Mouse (Mus musculus): ENCODE measurements around the gene Faap100. TPM values are rescaled to one million over a fixed set of nuclear protein-coding genes. Genes with fewer than 3 reads are reported as not detected.

Gene Faap100
- total and polyA plus RNA-seq, 2 experiments from 2014 or later: 28.6 to 70.5 TPM

DNA sequence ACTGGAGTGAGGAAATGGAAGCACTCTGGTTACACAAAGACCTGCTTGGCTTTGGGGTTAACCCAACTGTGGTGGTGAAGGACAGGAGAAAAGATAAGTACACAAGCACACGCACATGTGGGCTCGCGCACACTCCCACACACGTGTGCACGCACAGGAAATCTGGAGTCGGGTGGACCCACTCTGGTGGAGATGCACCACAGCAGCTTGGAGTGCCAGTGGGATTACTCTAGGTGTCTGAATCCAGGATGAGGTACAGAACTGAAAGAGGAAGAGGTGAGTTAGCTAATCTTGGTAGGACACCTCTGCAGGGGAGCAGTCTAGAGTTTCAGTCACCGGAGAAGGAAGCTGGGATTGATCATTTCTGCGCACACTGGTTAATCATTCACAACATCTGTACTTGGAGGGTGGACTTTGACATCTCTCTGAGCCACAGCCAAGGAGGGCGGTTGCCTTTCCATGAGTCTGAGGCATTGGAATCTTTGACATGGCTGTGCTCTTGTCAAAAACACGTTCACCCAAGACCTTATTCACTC, 38.5 kb downstream of the Faap100 start:
- no peak overlapping the region for H3K9ac ChIP-seq (replicated peaks; ENCODE audit: low read depth, low read length)
- no peak overlapping the region for H3K4me2 ChIP-seq (ENCODE audit: low read depth, low read length)
- 80% methylated on average over 10 of the region's 10 CpGs for WGBS
- no peaks in the 10 kb centered on the region for H3K4me1 ChIP-seq (ENCODE audit: control insufficient read depth, insufficient read depth)
- peaks cover 2% of the 10 kb centered on the region for H3K36me3 ChIP-seq (replicated peaks; ENCODE audit: control insufficient read depth, insufficient read depth, low read length)
- ATAC-seq (ENCODE audit: insufficient read depth, low read depth) (no peak), DNase-seq (ENCODE audit: low spot score) (peak; percentile 3)
- no peaks in the 10 kb centered on the region for H3K9me3 ChIP-seq (replicated peaks; ENCODE audit: control insufficient read depth, low read length)
- no peaks in the 10 kb centered on the region for H3K27me3 ChIP-seq (ENCODE audit: control insufficient read depth, insufficient read depth, low read length)
- H3K27ac ChIP-seq (ENCODE audit: low read depth): no peak overlapping the region
- no peak for TF ChIP-seq EP300 (IDR thresholded peaks at IDR 0.05; ENCODE audit: low read depth)
- H3K4me3 ChIP-seq (ENCODE audit: low read depth, low read length): no peak overlapping the region

DNA sequence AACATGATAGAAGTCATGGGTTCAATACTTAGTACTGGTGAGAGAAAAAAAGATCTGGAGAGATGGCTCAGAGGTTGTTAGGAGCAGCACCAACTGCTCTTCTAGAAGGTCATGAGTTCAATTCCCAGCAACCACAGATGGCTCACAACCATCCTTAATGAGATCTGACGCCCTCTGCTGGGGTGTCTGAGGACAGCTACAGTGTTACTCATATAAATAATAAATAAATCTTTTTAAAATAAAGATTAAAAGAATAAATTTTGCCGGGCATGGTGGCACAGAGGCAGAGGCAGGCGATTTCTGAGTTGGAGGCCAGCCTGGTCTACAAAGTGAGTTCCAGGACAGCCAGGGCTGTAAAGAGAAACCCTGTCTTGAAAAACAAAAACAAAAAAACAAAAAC, 39.8 kb downstream of the Faap100 start:
- 75% methylated on average over 3 of the region's 3 CpGs for WGBS
- Histone ChIP-seq H3K27me3 (ENCODE audit: control insufficient read depth, insufficient read depth, low read length) (no peaks in the 10 kb centered on the region), H3K9me3 (replicated peaks; ENCODE audit: control insufficient read depth, low read length) (no peaks in the 10 kb centered on the region), H3K4me3 (ENCODE audit: low read depth, low read length) (no peak overlapping the region), H3K4me2 (ENCODE audit: low read depth, low read length) (no peak overlapping the region), H3K36me3 (replicated peaks; ENCODE audit: control insufficient read depth, insufficient read depth, low read length) (no peaks in the 10 kb centered on the region), H3K27ac (ENCODE audit: low read depth) (no peak overlapping the region), H3K4me1 (ENCODE audit: control insufficient read depth, insufficient read depth) (no peaks in the 10 kb centered on the region), H3K9ac (replicated peaks; ENCODE audit: low read depth, low read length) (no peak overlapping the region)
- no peak for ATAC-seq (ENCODE audit: insufficient read depth, low read depth)
- TF ChIP-seq EP300 (IDR thresholded peaks at IDR 0.05; ENCODE audit: low read depth): no peak
- no peak for TF ChIP-seq CTCF (IDR thresholded peaks at IDR 0.05; ENCODE audit: low read depth)
- no peak for DNase-seq (ENCODE audit: low spot score)

DNA sequence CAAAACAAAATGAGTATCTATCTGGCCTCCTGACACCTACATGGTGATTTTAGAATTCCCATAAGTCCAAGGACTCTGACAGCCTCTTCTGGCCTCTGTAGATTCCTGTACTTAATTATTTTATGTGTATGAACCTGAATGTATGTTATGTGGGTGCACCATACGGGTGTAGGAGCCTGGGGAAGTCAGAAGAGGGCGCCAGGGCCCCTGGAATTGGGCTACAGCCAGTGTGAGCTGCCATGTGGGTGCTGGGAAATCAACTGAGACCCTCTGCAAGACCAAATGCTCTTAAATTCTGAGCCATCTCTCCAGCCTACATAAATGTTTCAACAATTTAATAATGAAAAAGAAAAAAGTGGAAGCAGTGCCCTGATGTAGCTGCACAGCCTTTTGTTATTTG, 41.1 kb downstream of the Faap100 start:
- H3K36me3 ChIP-seq (replicated peaks; ENCODE audit: control insufficient read depth, insufficient read depth, low read length): no peaks in the 10 kb centered on the region

DNA sequence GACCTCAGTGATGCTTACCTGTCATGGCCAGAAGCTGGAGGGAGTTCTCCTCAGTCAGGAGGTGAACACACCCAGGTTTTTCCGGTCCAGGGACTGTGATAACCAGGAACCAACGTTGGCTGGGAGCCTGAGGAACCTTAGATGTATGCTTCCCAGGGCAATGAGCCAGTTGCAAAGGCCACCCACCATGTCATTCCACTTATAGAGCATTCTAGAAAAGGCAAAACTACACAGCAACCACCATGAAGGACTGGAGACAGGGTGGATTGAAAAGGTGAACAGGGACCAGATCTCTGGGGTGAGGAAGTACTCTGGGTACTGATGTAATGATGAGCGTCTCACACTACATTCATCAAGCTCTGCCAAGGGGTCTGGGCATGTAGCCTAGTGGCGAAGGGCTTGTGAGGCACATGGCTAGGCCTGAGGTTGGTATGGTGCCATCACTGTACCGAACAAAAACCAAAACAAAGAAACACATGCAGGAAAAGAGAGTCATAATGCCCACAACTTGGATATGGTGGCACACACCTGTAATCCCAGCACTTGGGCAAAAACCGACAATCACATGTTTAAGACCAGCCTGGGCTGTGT, 43.0 kb downstream of the Faap100 start:
- Histone ChIP-seq H3K36me3 (replicated peaks; ENCODE audit: control insufficient read depth, insufficient read depth, low read length) (no peaks in the 10 kb centered on the region), H3K9me3 (replicated peaks; ENCODE audit: control insufficient read depth, low read length) (no peaks in the 10 kb centered on the region), H3K4me1 (ENCODE audit: control insufficient read depth, insufficient read depth) (no peaks in the 10 kb centered on the region), H3K4me3 (ENCODE audit: low read depth, low read length) (no peak overlapping the region), H3K27ac (ENCODE audit: low read depth) (no peak overlapping the region), H3K9ac (replicated peaks; ENCODE audit: low read depth, low read length) (no peak overlapping the region), H3K4me2 (ENCODE audit: low read depth, low read length) (no peak overlapping the region), H3K27me3 (ENCODE audit: control insufficient read depth, insufficient read depth, low read length) (no peaks in the 10 kb centered on the region)
- DNase-seq (ENCODE audit: low spot score) (no peak), ATAC-seq (ENCODE audit: insufficient read depth, low read depth) (no peak)
- TF ChIP-seq EP300 (IDR thresholded peaks at IDR 0.05; ENCODE audit: low read depth) (no peak), CTCF (IDR thresholded peaks at IDR 0.05; ENCODE audit: low read depth) (no peak)
- WGBS: 75% methylated on average over 6 of the region's 6 CpGs

More for the DNA sequence above, 41.1 kb downstream of the Faap100 start:
- DNase-seq (ENCODE audit: low spot score): no peak
- H3K4me2 ChIP-seq (ENCODE audit: low read depth, low read length): no peak overlapping the region
- WGBS: 47% methylated on average over 2 of the region's 2 CpGs
- no peak overlapping the region for H3K9ac ChIP-seq (replicated peaks; ENCODE audit: low read depth, low read length)
- no peak for ATAC-seq (ENCODE audit: insufficient read depth, low read depth)
- H3K9me3 ChIP-seq (replicated peaks; ENCODE audit: control insufficient read depth, low read length): no peaks in the 10 kb centered on the region
- H3K4me1 ChIP-seq (ENCODE audit: control insufficient read depth, insufficient read depth): no peaks in the 10 kb centered on the region
- no peaks in the 10 kb centered on the region for H3K27me3 ChIP-seq (ENCODE audit: control insufficient read depth, insufficient read depth, low read length)
- TF ChIP-seq EP300 (IDR thresholded peaks at IDR 0.05; ENCODE audit: low read depth): no peak
- no peak for TF ChIP-seq CTCF (IDR thresholded peaks at IDR 0.05; ENCODE audit: low read depth)
- no peak overlapping the region for H3K27ac ChIP-seq (ENCODE audit: low read depth)
- no peak overlapping the region for H3K4me3 ChIP-seq (ENCODE audit: low read depth, low read length)

DNA sequence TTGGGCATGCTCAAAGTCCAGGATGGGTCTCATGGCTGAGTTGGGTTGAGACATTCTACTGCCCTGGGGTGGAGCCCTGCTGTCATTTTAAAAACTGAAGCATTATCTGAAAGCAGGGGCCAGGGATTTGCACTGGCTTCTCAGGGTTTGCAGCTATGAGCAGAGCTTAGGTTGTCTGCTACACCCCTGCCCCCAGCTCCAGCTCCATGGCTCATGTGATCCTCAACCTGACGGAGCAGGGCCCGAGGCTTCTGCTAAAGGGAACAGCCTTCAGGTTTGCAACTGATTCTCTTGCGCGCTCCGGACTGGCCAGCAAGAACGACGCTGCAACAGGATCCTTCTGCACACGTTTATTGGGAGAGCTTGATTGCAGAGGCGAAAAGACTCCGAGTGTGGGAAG, 58.4 kb downstream of the Faap100 start:
- Histone ChIP-seq H3K9ac (replicated peaks; ENCODE audit: low read depth, low read length) (no peak overlapping the region), H3K27me3 (ENCODE audit: control insufficient read depth, insufficient read depth, low read length) (no peaks in the 10 kb centered on the region), H3K4me1 (ENCODE audit: control insufficient read depth, insufficient read depth) (peaks cover 15% of the 10 kb centered on the region), H3K36me3 (replicated peaks; ENCODE audit: control insufficient read depth, insufficient read depth, low read length) (no peaks in the 10 kb centered on the region), H3K27ac (ENCODE audit: low read depth) (no peak overlapping the region), H3K4me2 (ENCODE audit: low read depth, low read length) (no peak overlapping the region), H3K4me3 (ENCODE audit: low read depth, low read length) (no peak overlapping the region), H3K9me3 (replicated peaks; ENCODE audit: control insufficient read depth, low read length) (no peaks in the 10 kb centered on the region)
- TF ChIP-seq EP300 (IDR thresholded peaks at IDR 0.05; ENCODE audit: low read depth) (no peak), CTCF (IDR thresholded peaks at IDR 0.05; ENCODE audit: low read depth) (no peak)
- DNase-seq (ENCODE audit: low spot score): no peak
- no peak for ATAC-seq (ENCODE audit: insufficient read depth, low read depth)
- 93% methylated on average over 10 of the region's 10 CpGs for WGBS

DNA sequence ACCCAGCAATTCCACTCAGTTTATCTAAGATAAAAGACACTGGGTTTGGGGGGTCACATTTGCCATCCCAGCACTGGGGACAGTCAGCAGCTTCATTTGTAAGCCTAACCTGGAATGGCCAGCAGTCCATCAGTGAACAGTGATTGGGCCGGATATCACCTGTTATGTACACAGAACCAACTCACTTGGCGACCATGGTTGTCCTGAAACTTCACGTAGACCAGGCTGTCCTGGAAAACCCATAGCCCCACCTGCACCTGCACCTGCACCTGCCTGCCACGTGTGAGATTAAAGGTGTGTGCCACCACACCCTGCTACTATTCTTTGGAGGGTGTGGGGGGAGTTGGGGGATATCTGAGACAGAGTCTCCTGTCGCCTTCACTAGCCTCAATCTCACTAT, 59.3 kb downstream of the Faap100 start:
- H3K27me3 ChIP-seq (ENCODE audit: control insufficient read depth, insufficient read depth, low read length): no peaks in the 10 kb centered on the region

More for the DNA sequence above, 59.3 kb downstream of the Faap100 start:
- no peak for ATAC-seq (ENCODE audit: insufficient read depth, low read depth)
- TF ChIP-seq EP300 (IDR thresholded peaks at IDR 0.05; ENCODE audit: low read depth) (no peak), CTCF (IDR thresholded peaks at IDR 0.05; ENCODE audit: low read depth) (no peak)
- 84% methylated on average over 5 of the region's 5 CpGs for WGBS
- no peak overlapping the region for H3K4me2 ChIP-seq (ENCODE audit: low read depth, low read length)
- H3K27ac ChIP-seq (ENCODE audit: low read depth): no peak overlapping the region
- H3K36me3 ChIP-seq (replicated peaks; ENCODE audit: control insufficient read depth, insufficient read depth, low read length): no peaks in the 10 kb centered on the region
- H3K9me3 ChIP-seq (replicated peaks; ENCODE audit: control insufficient read depth, low read length): no peaks in the 10 kb centered on the region
- H3K4me1 ChIP-seq (ENCODE audit: control insufficient read depth, insufficient read depth): peaks cover 15% of the 10 kb centered on the region
- H3K9ac ChIP-seq (replicated peaks; ENCODE audit: low read depth, low read length): no peak overlapping the region
- no peak overlapping the region for H3K4me3 ChIP-seq (ENCODE audit: low read depth, low read length)
- no peak for DNase-seq (ENCODE audit: low spot score)

Small RNA genes lying within 50 kb of the gene (microRNA-seq; reads per million reads assigned to microRNA genes)
- gene Gm23419 (not detected), gene Mir6935 (2.7 reads per million, percentile 11 among the genes with 10 or more reads in this experiment)

Other genes starting within 250 kb of the Faap100 start
- gene Slc38a10, start 227.4 kb downstream of the Faap100 start, total RNA-seq (2014; rRNA removed; ENCODE audit: low replicate concordance): 113 and 139 TPM in 2 replicates
- gene Slc38a10, start 227.4 kb downstream of the Faap100 start, polyA plus RNA-seq (2015; fragmentation: Nextera tagmentation; extraction: Ambion mirVana): 56.2 and 65.9 TPM in 2 replicates
- gene Bahcc1, start 145.8 kb downstream of the Faap100 start, total RNA-seq (2014; rRNA removed; ENCODE audit: low replicate concordance): 12.2 and 13.1 TPM in 2 replicates
- 2.8 and 3.5 TPM in 2 replicates for gene Bahcc1, start 145.8 kb downstream of the Faap100 start, polyA plus RNA-seq (2015; fragmentation: Nextera tagmentation; extraction: Ambion mirVana)
- 700 and 751 TPM in 2 replicates for gene Actg1, start 30.2 kb downstream of the Faap100 start, total RNA-seq (2014; rRNA removed; ENCODE audit: low replicate concordance)
- 639 and 714 TPM in 2 replicates for gene Actg1, start 30.2 kb downstream of the Faap100 start, polyA plus RNA-seq (2015; fragmentation: Nextera tagmentation; extraction: Ambion mirVana)
- not detected in 2 replicates for gene Fscn2, start 17.2 kb downstream of the Faap100 start, total RNA-seq (2014; rRNA removed; ENCODE audit: low replicate concordance)
- gene Fscn2, start 17.2 kb downstream of the Faap100 start, polyA plus RNA-seq (2015; fragmentation: Nextera tagmentation; extraction: Ambion mirVana): 0.65 and 0.68 TPM in 2 replicates
- 59.0 and 66.0 TPM in 2 replicates for gene Nploc4, start 58.9 kb upstream of the Faap100 start, total RNA-seq (2014; rRNA removed; ENCODE audit: low replicate concordance)
- gene Nploc4, start 58.9 kb upstream of the Faap100 start, polyA plus RNA-seq (2015; fragmentation: Nextera tagmentation; extraction: Ambion mirVana): 17.6 and 20.5 TPM in 2 replicates
- gene Tspan10, start 63.9 kb upstream of the Faap100 start, total RNA-seq (2014; rRNA removed; ENCODE audit: low replicate concordance): not detected in 2 replicates
- 0.08 TPM in 1 of 2 replicates, not detected in the other for gene Tspan10, start 63.9 kb upstream of the Faap100 start, polyA plus RNA-seq (2015; fragmentation: Nextera tagmentation; extraction: Ambion mirVana)
- gene Pde6g, start 74.7 kb upstream of the Faap100 start, total RNA-seq (2014; rRNA removed; ENCODE audit: low replicate concordance): not detected in 2 replicates
- gene Pde6g, start 74.7 kb upstream of the Faap100 start, polyA plus RNA-seq (2015; fragmentation: Nextera tagmentation; extraction: Ambion mirVana): 0.29 and 0.33 TPM in 2 replicates
- gene Oxld1, start 79.3 kb upstream of the Faap100 start, total RNA-seq (2014; rRNA removed; ENCODE audit: low replicate concordance): 69.2 and 85.3 TPM in 2 replicates
- 40.1 and 45.3 TPM in 2 replicates for gene Oxld1, start 79.3 kb upstream of the Faap100 start, polyA plus RNA-seq (2015; fragmentation: Nextera tagmentation; extraction: Ambion mirVana)
- 4.7 and 5.7 TPM in 2 replicates for gene Ccdc137, start 79.4 kb upstream of the Faap100 start, total RNA-seq (2014; rRNA removed; ENCODE audit: low replicate concordance)
- 11.2 and 12.6 TPM in 2 replicates for gene Ccdc137, start 79.4 kb upstream of the Faap100 start, polyA plus RNA-seq (2015; fragmentation: Nextera tagmentation; extraction: Ambion mirVana)
- 35.4 and 48.3 TPM in 2 replicates for gene Arl16, start 88.8 kb upstream of the Faap100 start, total RNA-seq (2014; rRNA removed; ENCODE audit: low replicate concordance)
- gene Arl16, start 88.8 kb upstream of the Faap100 start, polyA plus RNA-seq (2015; fragmentation: Nextera tagmentation; extraction: Ambion mirVana): 25.1 and 28.2 TPM in 2 replicates
- gene Mrpl12, start 105.8 kb upstream of the Faap100 start, total RNA-seq (2014; rRNA removed; ENCODE audit: low replicate concordance): 119 and 161 TPM in 2 replicates
- gene Mrpl12, start 105.8 kb upstream of the Faap100 start, polyA plus RNA-seq (2015; fragmentation: Nextera tagmentation; extraction: Ambion mirVana): 308 and 315 TPM in 2 replicates
- gene Slc25a10, start 113.1 kb upstream of the Faap100 start, total RNA-seq (2014; rRNA removed; ENCODE audit: low replicate concordance): 66.8 and 74.3 TPM in 2 replicates
- 30.3 and 33.8 TPM in 2 replicates for gene Slc25a10, start 113.1 kb upstream of the Faap100 start, polyA plus RNA-seq (2015; fragmentation: Nextera tagmentation; extraction: Ambion mirVana)
- 0.23 and 1.9 TPM in 2 replicates for gene Gcgr, start 151.9 kb upstream of the Faap100 start, total RNA-seq (2014; rRNA removed; ENCODE audit: low replicate concordance)
- gene Gcgr, start 151.9 kb upstream of the Faap100 start, polyA plus RNA-seq (2015; fragmentation: Nextera tagmentation; extraction: Ambion mirVana): 0.81 and 1.3 TPM in 2 replicates
- 66.9 and 93.5 TPM in 2 replicates for gene Mcrip1, start 171.0 kb upstream of the Faap100 start, total RNA-seq (2014; rRNA removed; ENCODE audit: low replicate concordance)
- gene Mcrip1, start 171.0 kb upstream of the Faap100 start, polyA plus RNA-seq (2015; fragmentation: Nextera tagmentation; extraction: Ambion mirVana): 136 and 138 TPM in 2 replicates
- gene Ppp1r27, start 172.4 kb upstream of the Faap100 start, total RNA-seq (2014; rRNA removed; ENCODE audit: low replicate concordance): not detected in 2 replicates
- gene Ppp1r27, start 172.4 kb upstream of the Faap100 start, polyA plus RNA-seq (2015; fragmentation: Nextera tagmentation; extraction: Ambion mirVana): 0.20 TPM in 1 of 2 replicates, not detected in the other
- 232 and 241 TPM in 2 replicates for gene P4hb, start 194.5 kb upstream of the Faap100 start, total RNA-seq (2014; rRNA removed; ENCODE audit: low replicate concordance)
- 261 and 268 TPM in 2 replicates for gene P4hb, start 194.5 kb upstream of the Faap100 start, polyA plus RNA-seq (2015; fragmentation: Nextera tagmentation; extraction: Ambion mirVana)
- gene Arhgdia, start 202.9 kb upstream of the Faap100 start, total RNA-seq (2014; rRNA removed; ENCODE audit: low replicate concordance): 204 and 231 TPM in 2 replicates
- 239 and 245 TPM in 2 replicates for gene Arhgdia, start 202.9 kb upstream of the Faap100 start, polyA plus RNA-seq (2015; fragmentation: Nextera tagmentation; extraction: Ambion mirVana)
- gene Alyref, start 219.6 kb upstream of the Faap100 start, total RNA-seq (2014; rRNA removed; ENCODE audit: low replicate concordance): 104 and 132 TPM in 2 replicates
- 147 and 155 TPM in 2 replicates for gene Alyref, start 219.6 kb upstream of the Faap100 start, polyA plus RNA-seq (2015; fragmentation: Nextera tagmentation; extraction: Ambion mirVana)
- 41.1 and 43.4 TPM in 2 replicates for gene Anapc11, start 219.7 kb upstream of the Faap100 start, total RNA-seq (2014; rRNA removed; ENCODE audit: low replicate concordance)
- gene Anapc11, start 219.7 kb upstream of the Faap100 start, polyA plus RNA-seq (2015; fragmentation: Nextera tagmentation; extraction: Ambion mirVana): 163 and 185 TPM in 2 replicates
- gene Npb, start 229.7 kb upstream of the Faap100 start, total RNA-seq (2014; rRNA removed; ENCODE audit: low replicate concordance): 25.1 TPM in 1 of 2 replicates, not detected in the other
- 9.9 and 11.8 TPM in 2 replicates for gene Npb, start 229.7 kb upstream of the Faap100 start, polyA plus RNA-seq (2015; fragmentation: Nextera tagmentation; extraction: Ambion mirVana)
- gene Pcyt2, start 239.2 kb upstream of the Faap100 start, total RNA-seq (2014; rRNA removed; ENCODE audit: low replicate concordance): 57.5 and 76.7 TPM in 2 replicates
- gene Pcyt2, start 239.2 kb upstream of the Faap100 start, polyA plus RNA-seq (2015; fragmentation: Nextera tagmentation; extraction: Ambion mirVana): 67.5 and 69.6 TPM in 2 replicates
- 12.4 and 63.2 TPM in 2 replicates for gene Sirt7, start 246.5 kb upstream of the Faap100 start, total RNA-seq (2014; rRNA removed; ENCODE audit: low replicate concordance)
- gene Sirt7, start 246.5 kb upstream of the Faap100 start, polyA plus RNA-seq (2015; fragmentation: Nextera tagmentation; extraction: Ambion mirVana): 14.1 and 15.2 TPM in 2 replicates

Data from heart, postnatal 0 days (tissue).